Mouse (Mus musculus): ENCODE results near the gene Vmn1r179.
"Not testable (repeated sequence)": the region's sequence is repeated elsewhere in the genome, so short reads cannot be mapped to it uniquely, and the experiment has no call there.

Vmn1r179 gene

DNA sequence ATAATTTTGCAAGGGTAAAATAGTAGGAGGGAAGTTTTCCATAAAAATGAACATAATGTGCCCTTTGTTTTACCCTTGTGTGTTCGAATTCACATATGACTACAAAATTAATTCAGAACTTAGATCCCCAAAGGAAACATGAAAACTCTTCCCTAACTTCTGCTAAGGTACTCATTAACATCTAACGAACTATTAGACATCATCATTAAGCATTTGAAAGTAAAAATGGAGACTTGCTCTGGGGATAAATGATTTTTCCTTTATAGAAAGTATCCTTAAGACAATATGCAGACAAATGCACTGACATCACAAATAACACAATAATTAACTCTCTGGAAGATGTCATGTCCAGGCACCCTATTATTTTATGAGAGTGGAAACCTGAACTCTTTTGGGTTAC is at the start of gene Vmn1r179:
Vmn1r179 (plus strand) TSS at position 301 of the 400 bp plus-strand sequence.
- no peak for DNase-seq (ENCODE audit: low spot score in 2 of 2)

DNA sequence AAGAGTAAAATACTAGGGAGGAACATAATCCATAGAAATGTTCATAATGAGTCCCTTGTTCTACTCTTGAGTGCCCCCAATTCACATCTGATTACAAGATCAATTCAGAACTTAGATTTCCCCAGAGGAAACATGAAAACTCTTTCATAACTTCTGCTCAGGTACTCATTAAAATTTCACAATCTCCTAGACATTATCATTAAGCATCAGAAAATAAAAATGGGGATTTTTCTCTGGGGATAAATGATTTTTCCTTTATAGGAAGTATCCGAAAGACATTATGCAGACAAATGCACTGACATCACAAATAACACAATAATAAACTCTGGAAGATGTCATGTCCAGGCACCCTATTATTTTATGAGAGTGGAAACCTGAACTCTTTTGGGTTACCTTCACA is 35.1 kb upstream of the Vmn1r179 start, which contains the start of gene Vmn1r178:
Vmn1r178 (plus strand) TSS at position 301 of the 400 bp plus-strand sequence.
- no peak for DNase-seq (ENCODE audit: low spot score in 2 of 2)

DNA sequence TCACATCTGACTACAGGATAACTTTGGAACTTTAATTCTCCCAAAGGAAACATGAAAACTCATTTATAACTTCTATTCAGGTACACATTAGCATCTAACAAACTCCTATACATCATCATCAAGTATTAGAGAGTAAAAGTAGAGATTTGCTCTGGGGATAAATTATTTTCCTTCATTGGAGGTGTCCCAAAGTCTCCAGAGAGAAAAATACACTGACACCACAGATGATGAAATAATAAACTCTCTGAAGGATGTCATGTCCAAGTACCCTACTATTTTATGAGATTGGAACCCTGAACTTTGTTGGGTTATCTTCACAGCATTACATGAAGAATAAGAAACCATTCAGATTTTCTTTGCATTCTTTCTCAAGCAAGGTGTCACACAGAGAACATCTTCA is 23.6 kb downstream of the Vmn1r179 start, which contains the start of gene Vmn1r180:
Vmn1r180 (plus strand) TSS at position 301 of the 400 bp plus-strand sequence.
- no peak for DNase-seq (ENCODE audit: low spot score in 2 of 2)

DNA sequence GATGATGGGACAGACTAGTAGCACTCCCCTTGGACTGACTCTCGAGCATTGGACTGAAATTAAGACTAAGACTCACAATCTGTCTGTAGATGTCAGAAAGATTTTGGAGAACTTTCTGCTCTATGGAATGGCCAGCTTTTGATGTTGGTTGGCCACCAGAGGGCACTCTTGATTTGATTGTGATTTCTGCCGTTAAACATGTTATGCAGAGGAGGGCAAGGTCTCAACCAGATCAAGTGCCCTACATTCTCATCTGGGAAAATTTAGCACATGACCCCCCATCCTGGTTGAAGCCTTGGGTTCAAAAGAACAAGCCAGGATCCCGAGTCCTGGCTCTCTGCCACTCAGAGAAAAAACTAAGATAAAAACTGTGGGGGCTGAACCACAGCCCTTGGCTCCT is 41.3 kb downstream of the Vmn1r179 start:
- peak; percentile 8 to 12 for DNase-seq (ENCODE audit: low spot score in 2 of 2)

DNA sequence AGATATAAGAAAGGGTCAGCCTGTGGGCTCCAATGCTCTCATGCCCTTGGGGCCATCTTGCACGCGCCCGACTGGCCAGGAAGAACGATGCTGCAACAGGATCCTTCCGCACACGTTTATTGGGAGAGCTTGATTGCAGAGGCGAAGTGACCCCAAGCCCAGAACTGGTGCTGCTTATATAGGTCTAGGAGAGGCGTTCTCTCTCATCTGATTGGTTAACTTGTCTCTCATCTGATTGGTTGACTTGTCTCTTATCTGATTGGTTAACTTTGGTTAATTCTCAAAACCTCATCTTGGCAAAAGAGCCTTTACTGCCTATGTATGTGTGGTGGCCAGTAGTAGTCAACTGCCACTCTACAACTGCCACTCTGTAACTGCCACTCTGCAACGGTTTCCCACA is 47.5 kb downstream of the Vmn1r179 start, which contains the start of gene Vmn1r181:
Vmn1r181 (plus strand) TSS at position 301 of the 400 bp plus-strand sequence.
- not testable (repeated sequence) for DNase-seq (ENCODE audit: low spot score in 2 of 2)
